Mouse (Mus musculus) liver, embryonic 14.5 days (tissue): ENCODE measurements around the gene Aldh1a1.
"Not testable (repeated sequence)": the region's sequence is repeated elsewhere in the genome, so short reads cannot be mapped to it uniquely, and the experiment has no call there.

Source experiments
- CTCF ChIP-seq: IDR thresholded peaks from 2 replicates; pipeline ENCODE4 v1.5.1; 2016; ENCODE audit warnings: antibody characterized with exemption, low read depth, control low read depth
- EP300 ChIP-seq: IDR thresholded peaks from 2 replicates; pipeline ENCODE4 v1.6.1; 2016; ENCODE audit warnings: antibody characterized with exemption, low read depth

- not testable (repeated sequence) for TF ChIP-seq CTCF, EP300
These were observed 155.0 kb downstream of the Aldh1a1 start for GRCm38 (mm10) chr19:20647496-20647895.
